Mouse (Mus musculus) stomach, postnatal 0 days (tissue): ENCODE measurements around the gene Ttll6. TPM values are rescaled to one million over a fixed set of nuclear protein-coding genes. Genes with fewer than 3 reads are reported as not detected.

Experiments used
- ATAC-seq: fragments of 200-750 bp; cut with Nextera tagmentation; 2 replicates; pipeline ENCODE4 v1.8.0; 2017; ENCODE audit not compliant: low FRiP score, low TSS enrichment
- DNase-seq: peaks from one replicate; pipeline ENCODE4 v3.0.0-alpha.2; 2016; ENCODE audit warnings: low spot score
- H3K27ac ChIP-seq: fragments of 300-500 bp; sonication (generic); replicated peaks from 2 replicates; pipeline ENCODE4 v1.5.1; 2014; ENCODE audit warnings: mild to moderate bottlenecking, control low read depth
- H3K27me3 ChIP-seq: fragments of 300-500 bp; sonication (generic); 2 replicates; pipeline ENCODE4 v1.6.1; 2014; ENCODE audit warnings: low read length; ENCODE audit not compliant: control insufficient read depth, insufficient read depth
- H3K36me3 ChIP-seq: fragments of 300-500 bp; sonication (generic); 2 replicates; pipeline ENCODE4 v1.6.1; 2014; ENCODE audit warnings: low read length, mixed read lengths; ENCODE audit not compliant: control insufficient read depth, insufficient read depth
- H3K4me1 ChIP-seq: fragments of 300-500 bp; sonication (generic); replicated peaks from 2 replicates; pipeline ENCODE4 v1.6.1; 2014; ENCODE audit warnings: antibody characterized with exemption; ENCODE audit not compliant: control insufficient read depth, insufficient read depth
- H3K4me2 ChIP-seq: fragments of 300-500 bp; sonication (generic); replicated peaks from 2 replicates; pipeline ENCODE4 v1.6.1; 2014; ENCODE audit warnings: low read depth, mild to moderate bottlenecking, control low read depth, moderate library complexity
- H3K4me3 ChIP-seq: fragments of 300-500 bp; sonication (generic); 2 replicates; pipeline ENCODE4 v1.5.1; 2014; ENCODE audit warnings: low read depth, low read length, control low read depth
- H3K9ac ChIP-seq: fragments of 300-500 bp; sonication (generic); 2 replicates; pipeline ENCODE4 v1.6.1; 2014; ENCODE audit warnings: mild to moderate bottlenecking, low read length, control low read depth, mixed read lengths
- H3K9me3 ChIP-seq: fragments of 300-500 bp; sonication (generic); 2 replicates; pipeline ENCODE4 v1.6.1; 2016; ENCODE audit warnings: low read length; ENCODE audit not compliant: control insufficient read depth
- CTCF ChIP-seq: IDR thresholded peaks from 2 replicates; pipeline ENCODE4 v1.5.1; 2016; ENCODE audit warnings: antibody characterized with exemption, low read depth, mild to moderate bottlenecking, moderate library complexity
- EP300 ChIP-seq: optimal IDR thresholded peaks from 2 replicates; pipeline ENCODE3; 2016; ENCODE audit warnings: antibody characterized with exemption
- WGBS: fragments of 180-500 bp; shearing (Covaris S2); extraction: QIAGEN DNeasy Blood & Tissue Kit; methylation state at CpG from one replicate; pipeline ENCODE4 v1.1.7; 2014; 5-methylcytosine and 5-hydroxymethylcytosine counted together
- polyA plus RNA-seq: library from polyadenylated mRNA; unstranded; fragments of >200 nt; fragmentation: Nextera tagmentation; extraction: Ambion mirVana; gene quantifications from 2 replicates; pipeline ENCODE4 v1.2.1, GENCODE M21; 2015

The Ttll6 gene
- polyA plus RNA-seq, 1 experiment from 2014 or later = 0.12 TPM

DNA sequence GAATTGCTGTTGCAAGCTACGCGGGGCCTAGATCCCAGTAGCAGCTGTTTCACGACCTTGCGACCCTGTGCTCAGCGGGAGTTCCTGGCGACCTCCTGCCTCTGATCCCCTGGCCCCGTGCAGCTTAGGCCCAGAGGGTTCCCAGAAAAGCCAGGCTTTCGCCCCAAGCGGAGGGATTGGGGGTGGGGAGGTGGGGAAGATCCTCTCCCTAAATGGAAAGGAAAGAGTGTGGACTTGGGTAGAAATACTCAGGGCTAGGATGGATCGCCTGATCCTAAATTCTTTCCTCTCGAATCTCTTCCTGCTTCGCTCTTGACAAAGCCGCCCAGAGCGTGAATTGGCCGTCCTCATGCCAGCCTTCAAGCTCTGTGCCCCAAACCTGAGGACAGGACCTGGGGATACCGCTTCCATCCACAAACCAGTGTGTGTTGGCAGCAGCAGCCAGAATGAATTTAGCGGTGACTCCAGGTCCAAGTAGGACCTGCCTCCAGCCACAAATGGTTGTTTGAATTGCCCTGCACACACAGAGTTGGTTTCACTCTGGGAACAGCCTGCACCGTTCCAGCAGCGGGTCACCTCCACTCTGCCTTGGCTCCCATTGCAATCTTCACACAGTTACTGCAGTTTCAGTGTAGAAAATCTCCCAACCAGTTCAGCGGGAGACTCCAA lies 37.3 kb downstream of the Ttll6 start:
- Histone ChIP-seq H3K36me3 (no peaks in the 10 kb centered on the region), H3K9ac (no peak overlapping the region), H3K27ac (no peak overlapping the region), H3K4me2 (no peak overlapping the region), H3K9me3 (no peaks in the 10 kb centered on the region), H3K27me3 (peaks cover 38% of the 10 kb centered on the region), H3K4me1 (no peaks in the 10 kb centered on the region), H3K4me3 (no peak overlapping the region)
- no peak for TF ChIP-seq EP300
- no peak for TF ChIP-seq CTCF
- DNase-seq (no peak), ATAC-seq (no peak)
- 10% methylated on average over 20 of the region's 20 CpGs for whole genome bisulfite sequencing

DNA sequence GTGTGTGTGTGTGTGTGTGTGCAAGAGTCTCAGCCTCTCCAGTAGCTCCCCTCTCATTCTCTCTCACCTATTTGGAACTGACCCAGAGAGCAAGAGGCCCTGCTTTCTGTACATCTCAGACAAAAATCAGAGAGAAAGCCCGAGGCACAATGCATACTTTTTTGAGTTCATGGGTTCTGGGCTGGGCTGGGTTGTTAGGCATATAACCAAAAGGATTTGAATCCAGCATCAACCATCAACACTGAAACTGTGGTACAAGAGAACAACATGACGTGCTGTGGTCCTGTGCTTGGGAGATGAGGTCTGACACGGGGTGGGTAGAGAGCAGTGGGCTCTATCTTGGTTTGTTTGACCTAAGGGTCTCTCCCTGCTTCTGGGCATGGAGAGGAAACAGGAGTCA lies 38.0 kb downstream of the Ttll6 start:
- no peaks in the 10 kb centered on the region for H3K4me1 ChIP-seq
- H3K4me2 ChIP-seq = no peak overlapping the region
- WGBS = 19% methylated on average over 3 of the region's 3 CpGs
- DNase-seq (no peak), ATAC-seq (no peak)
- peaks cover 45% of the 10 kb centered on the region for H3K27me3 ChIP-seq
- no peaks in the 10 kb centered on the region for H3K9me3 ChIP-seq
- H3K27ac ChIP-seq = no peak overlapping the region
- TF ChIP-seq CTCF = no peak
- TF ChIP-seq EP300 = no peak
- no peak overlapping the region for H3K4me3 ChIP-seq
- no peak overlapping the region for H3K9ac ChIP-seq
- no peaks in the 10 kb centered on the region for H3K36me3 ChIP-seq

GRCm38 (mm10) chr11:96172511-96173287 lies 39.1 kb downstream of the Ttll6 start:
- Histone ChIP-seq H3K4me1 (no peaks in the 10 kb centered on the region), H3K9me3 (no peaks in the 10 kb centered on the region), H3K4me2 (no peak overlapping the region), H3K4me3 (no peak overlapping the region), H3K36me3 (no peaks in the 10 kb centered on the region), H3K27ac (no peak overlapping the region), H3K27me3 (peaks cover 43% of the 10 kb centered on the region), H3K9ac (no peak overlapping the region)
- 3% methylated on average over 25 of the region's 25 CpGs for WGBS
- TF ChIP-seq EP300 (no peak), CTCF (no peak)
- DNase-seq (no peak), ATAC-seq (no peak)

DNA sequence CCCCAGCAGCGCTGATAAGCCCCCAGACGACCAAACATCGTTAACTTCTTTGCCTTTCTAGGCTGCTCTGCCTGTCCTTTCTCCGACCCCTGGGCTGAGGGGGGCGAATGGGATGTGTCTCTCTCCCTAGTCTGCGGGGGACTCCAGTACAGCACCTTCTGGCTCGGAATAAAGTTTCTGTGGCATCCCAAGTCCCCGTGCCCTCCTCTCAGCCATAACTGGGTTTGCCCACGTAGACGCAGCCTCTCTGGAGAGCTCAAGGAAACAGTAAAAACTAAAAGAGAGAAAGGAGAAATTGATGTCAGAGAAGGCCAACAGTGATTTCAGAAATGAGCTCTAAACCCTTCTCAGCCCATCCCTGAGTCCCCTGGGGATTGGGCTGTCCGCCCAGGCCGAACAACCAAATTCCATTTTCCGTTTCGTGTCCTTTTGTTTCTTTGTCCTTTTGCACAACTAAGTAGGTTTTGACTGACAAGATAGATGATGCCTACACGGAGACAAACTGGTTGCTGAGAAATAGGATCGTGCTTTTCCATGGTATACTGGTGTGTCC lies 39.8 kb downstream of the Ttll6 start:
- DNase-seq (no peak), ATAC-seq (no peak)
- Histone ChIP-seq H3K4me1 (no peaks in the 10 kb centered on the region), H3K4me2 (no peak overlapping the region), H3K4me3 (no peak overlapping the region), H3K27me3 (peaks cover 43% of the 10 kb centered on the region), H3K36me3 (no peaks in the 10 kb centered on the region), H3K9me3 (no peaks in the 10 kb centered on the region), H3K27ac (no peak overlapping the region), H3K9ac (no peak overlapping the region)
- WGBS = 1% methylated on average over 15 of the region's 16 CpGs
- TF ChIP-seq EP300 (no peak), CTCF (no peak)

- 6% methylated on average over 6 of the region's 6 CpGs for WGBS
These were observed 41.3 kb downstream of the Ttll6 start for GRCm38 (mm10) chr11:96174881-96175280.

DNA sequence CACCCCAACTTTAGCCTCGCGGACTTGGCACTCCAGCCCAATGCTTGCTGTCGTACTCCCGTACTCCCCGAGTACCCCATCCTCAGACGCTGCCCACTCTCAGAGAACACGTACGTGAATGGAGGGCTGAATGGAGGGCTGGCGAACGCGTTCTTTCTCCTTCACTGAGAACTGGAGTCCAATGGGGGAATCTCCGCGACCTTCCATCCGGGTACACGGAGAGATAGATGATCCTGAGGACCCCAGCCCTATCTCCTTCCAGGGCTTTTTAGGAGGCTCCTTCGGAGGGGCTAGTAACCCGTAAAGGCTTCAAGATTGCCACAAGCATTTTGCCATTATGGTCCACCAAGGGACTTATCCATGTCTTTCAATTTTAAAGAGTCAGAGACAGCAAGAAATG lies 41.9 kb downstream of the Ttll6 start:
- H3K4me2 ChIP-seq = no peak overlapping the region
- TF ChIP-seq EP300 = no peak
- TF ChIP-seq CTCF = no peak
- no peak overlapping the region for H3K9ac ChIP-seq
- DNase-seq = no peak
- ATAC-seq = no peak
- 2% methylated on average over 17 of the region's 17 CpGs for WGBS
- H3K4me1 ChIP-seq = no peaks in the 10 kb centered on the region
- H3K9me3 ChIP-seq = no peaks in the 10 kb centered on the region
- H3K4me3 ChIP-seq = no peak overlapping the region
- no peak overlapping the region for H3K27ac ChIP-seq
- no peaks in the 10 kb centered on the region for H3K36me3 ChIP-seq
- H3K27me3 ChIP-seq = peaks cover 49% of the 10 kb centered on the region

More at GRCm38 (mm10) chr11:96174881-96175280, 41.3 kb downstream of the Ttll6 start:
- no peak for ATAC-seq
- no peak overlapping the region for H3K27ac ChIP-seq
- H3K4me3 ChIP-seq = no peak overlapping the region
- no peak overlapping the region for H3K4me2 ChIP-seq
- H3K4me1 ChIP-seq = no peaks in the 10 kb centered on the region
- peaks cover 49% of the 10 kb centered on the region for H3K27me3 ChIP-seq
- H3K9me3 ChIP-seq = no peaks in the 10 kb centered on the region
- H3K9ac ChIP-seq = no peak overlapping the region
- no peak for TF ChIP-seq CTCF
- TF ChIP-seq EP300 = no peak
- no peak for DNase-seq
- H3K36me3 ChIP-seq = no peaks in the 10 kb centered on the region
